Mouse (Mus musculus): ENCODE data around the gene Copz1. TPM values are rescaled to one million over a fixed set of nuclear protein-coding genes. Genes with fewer than 3 reads are reported as not detected.

Copz1 gene
- polyA plus RNA-seq, 1 experiment from 2014 or later = 195 TPM

DNA sequence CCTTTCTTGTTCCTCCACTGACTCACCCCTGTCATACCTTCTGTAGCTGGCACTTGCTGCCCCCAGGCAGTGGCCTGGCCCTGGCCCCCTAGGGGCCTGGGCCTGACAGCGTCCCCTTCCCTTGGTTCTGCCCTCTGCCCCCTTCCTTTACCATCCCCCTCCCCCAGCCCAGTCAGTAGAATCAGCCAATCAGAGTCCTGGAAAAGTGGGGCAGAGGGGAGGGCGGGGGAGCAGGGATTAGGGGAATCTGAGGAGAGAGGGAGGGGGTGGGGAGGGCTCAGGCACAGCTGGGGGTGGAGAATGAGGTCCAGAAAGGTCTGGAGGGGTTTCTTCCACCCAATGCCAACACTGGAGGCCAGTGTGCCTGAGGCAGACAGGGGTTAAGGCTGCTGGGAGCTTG is 61.7 kb downstream of the Copz1 start:
- H3K9ac ChIP-seq (replicated peaks; ENCODE audit: low read depth, low read length) = no peak overlapping the region
- peaks cover 3% of the 10 kb centered on the region; the same call in 1 of the 2 replicates for H3K27me3 ChIP-seq (ENCODE audit: control insufficient read depth, insufficient read depth, low read length)
- WGBS = 8% methylated on average over 2 of the region's 2 CpGs
- no peak overlapping the region for H3K27ac ChIP-seq (ENCODE audit: low read depth, low read length)
- no peaks in the 10 kb centered on the region for H3K36me3 ChIP-seq (ENCODE audit: control insufficient read depth, insufficient read depth, low read length)
- no peak overlapping the region for H3K4me2 ChIP-seq (ENCODE audit: low read depth, low read length)
- H3K4me3 ChIP-seq (ENCODE audit: low read depth, low read length) = no peak overlapping the region
- H3K4me1 ChIP-seq (ENCODE audit: control insufficient read depth, insufficient read depth, low read length) = 0 out of 2 replicates have a peak, but pooled peaks cover 3% of the 10 kb centered on the region
- no peaks in the 10 kb centered on the region for H3K9me3 ChIP-seq (ENCODE audit: control insufficient read depth, low read length)
- no peak for ATAC-seq (ENCODE audit: low read depth)

DNA sequence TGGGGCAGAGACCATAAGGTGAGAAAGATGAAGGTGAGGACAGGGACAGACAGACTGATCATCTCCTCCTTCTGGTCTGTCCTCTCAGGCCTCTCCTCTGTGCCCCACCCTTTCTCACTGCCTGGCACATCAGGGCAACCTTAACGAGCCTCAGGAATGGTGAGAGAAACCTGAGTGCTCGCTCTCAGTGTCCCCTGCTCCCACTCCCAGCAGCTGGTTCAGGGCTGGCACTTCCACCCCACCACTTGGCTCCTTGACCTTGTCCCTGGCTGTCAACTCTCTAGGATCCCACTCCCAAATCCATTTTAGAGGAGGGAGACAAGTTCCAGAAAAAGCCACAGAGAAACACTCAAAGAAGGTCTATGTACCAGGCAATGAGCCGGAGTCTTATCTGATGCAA is 62.5 kb downstream of the Copz1 start:
- Histone ChIP-seq H3K4me3 (ENCODE audit: low read depth, low read length) (no peak overlapping the region), H3K36me3 (ENCODE audit: control insufficient read depth, insufficient read depth, low read length) (no peaks in the 10 kb centered on the region), H3K27ac (ENCODE audit: low read depth, low read length) (no peak overlapping the region), H3K4me1 (ENCODE audit: control insufficient read depth, insufficient read depth, low read length) (peaks cover 3% of the 10 kb centered on the region; the same call in 1 of the 2 replicates), H3K27me3 (ENCODE audit: control insufficient read depth, insufficient read depth, low read length) (peaks cover 5% of the 10 kb centered on the region), H3K9ac (replicated peaks; ENCODE audit: low read depth, low read length) (0 out of 2 replicates have a peak overlapping the region, but pooled peaks have one; percentile 11), H3K4me2 (ENCODE audit: low read depth, low read length) (no peak overlapping the region), H3K9me3 (ENCODE audit: control insufficient read depth, low read length) (no peaks in the 10 kb centered on the region)
- ATAC-seq (ENCODE audit: low read depth) = no peak
- 57% methylated on average over 3 of the region's 3 CpGs for WGBS

DNA sequence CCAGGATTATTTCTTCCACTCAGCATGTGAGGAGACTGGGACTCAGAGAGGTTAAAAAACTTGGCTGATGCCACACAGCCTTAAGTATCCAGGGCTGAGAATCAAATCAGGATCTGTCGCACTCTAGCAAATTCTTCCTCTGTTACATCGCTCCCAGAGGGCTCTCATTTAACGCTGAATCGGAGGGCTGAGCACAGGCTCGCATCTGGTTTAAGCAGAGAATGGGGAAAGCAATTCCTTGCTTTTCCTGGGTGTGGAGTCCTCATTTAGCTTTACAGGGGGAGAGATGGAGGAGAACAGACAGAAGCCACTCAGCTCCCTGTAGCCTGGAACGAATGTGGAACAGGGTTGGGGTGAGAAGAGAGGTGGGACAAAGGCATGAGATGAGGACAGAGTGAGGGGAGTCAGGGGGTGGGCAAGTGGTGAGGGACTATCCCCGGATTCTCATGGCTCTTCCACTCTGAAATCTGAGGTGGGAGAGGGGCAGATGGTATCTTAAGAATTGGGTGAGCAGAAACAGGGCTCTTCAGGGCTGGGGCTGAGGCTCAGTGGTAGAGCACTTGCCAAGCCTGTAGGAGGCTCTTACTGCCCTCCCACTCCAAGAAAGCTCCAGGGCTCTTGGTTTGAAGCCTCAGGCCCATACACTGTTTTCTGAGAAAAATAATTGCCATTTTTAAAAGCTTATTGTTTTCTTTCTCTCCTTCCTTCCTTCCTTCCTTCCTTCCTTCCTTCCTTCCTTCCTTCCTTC is 63.1 kb downstream of the Copz1 start:
- Histone ChIP-seq H3K27me3 (ENCODE audit: control insufficient read depth, insufficient read depth, low read length) (peaks cover 5% of the 10 kb centered on the region), H3K9ac (replicated peaks; ENCODE audit: low read depth, low read length) (no peak overlapping the region)

DNA sequence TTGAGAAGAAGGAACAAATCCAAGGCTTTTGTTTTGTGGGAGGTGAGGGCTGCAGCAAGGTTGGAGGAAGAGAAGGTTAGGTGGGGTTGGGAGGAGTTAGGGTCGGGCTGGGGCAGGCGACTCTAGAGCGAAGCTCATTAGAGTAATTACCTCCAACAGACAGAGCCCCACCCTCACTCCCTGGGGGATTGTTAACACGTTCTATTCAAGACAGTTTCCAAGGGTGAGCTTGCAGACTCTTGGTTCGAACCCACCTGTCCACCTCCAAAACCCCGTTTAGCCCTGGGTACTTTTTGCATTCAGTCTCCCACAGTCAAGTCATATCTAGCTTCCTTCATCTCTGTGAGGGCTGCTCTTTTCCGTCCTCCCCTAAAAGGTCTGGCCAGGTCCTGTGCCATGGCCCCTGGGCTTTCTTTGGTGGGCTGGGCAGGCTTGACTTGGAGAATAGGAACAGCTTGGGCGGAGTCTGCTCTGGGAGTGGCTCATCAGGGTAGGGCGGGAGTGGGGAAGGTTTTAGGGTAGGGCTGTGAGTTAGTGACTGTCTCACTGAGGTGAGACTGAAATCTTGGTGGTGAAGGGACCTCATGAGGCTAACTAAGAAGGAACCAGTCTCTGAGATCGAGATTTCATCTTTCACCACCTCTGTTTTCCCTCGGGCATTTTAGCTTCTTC is 64.6 kb downstream of the Copz1 start:
- Histone ChIP-seq H3K36me3 (ENCODE audit: control insufficient read depth, insufficient read depth, low read length) (no peaks in the 10 kb centered on the region), H3K9ac (replicated peaks; ENCODE audit: low read depth, low read length) (no peak overlapping the region), H3K9me3 (ENCODE audit: control insufficient read depth, low read length) (no peaks in the 10 kb centered on the region), H3K4me2 (ENCODE audit: low read depth, low read length) (no peak overlapping the region), H3K4me3 (ENCODE audit: low read depth, low read length) (no peak overlapping the region), H3K27ac (ENCODE audit: low read depth, low read length) (no peak overlapping the region), H3K27me3 (ENCODE audit: control insufficient read depth, insufficient read depth, low read length) (peaks cover 5% of the 10 kb centered on the region), H3K4me1 (ENCODE audit: control insufficient read depth, insufficient read depth, low read length) (peaks cover 10% of the 10 kb centered on the region; the same call in 1 of the 2 replicates)
- ATAC-seq (ENCODE audit: low read depth) = no peak
- WGBS = 16% methylated on average over 11 of the region's 11 CpGs

More for the DNA sequence above, 63.1 kb downstream of the Copz1 start:
- H3K27ac ChIP-seq (ENCODE audit: low read depth, low read length) = no peak overlapping the region
- no peak for ATAC-seq (ENCODE audit: low read depth)
- H3K4me2 ChIP-seq (ENCODE audit: low read depth, low read length) = no peak overlapping the region
- no peaks in the 10 kb centered on the region for H3K9me3 ChIP-seq (ENCODE audit: control insufficient read depth, low read length)
- WGBS = 20% methylated on average over 7 of the region's 7 CpGs
- no peak overlapping the region for H3K4me3 ChIP-seq (ENCODE audit: low read depth, low read length)
- no peaks in the 10 kb centered on the region for H3K36me3 ChIP-seq (ENCODE audit: control insufficient read depth, insufficient read depth, low read length)
- H3K4me1 ChIP-seq (ENCODE audit: control insufficient read depth, insufficient read depth, low read length) = peaks cover 10% of the 10 kb centered on the region; the same call in 1 of the 2 replicates

DNA sequence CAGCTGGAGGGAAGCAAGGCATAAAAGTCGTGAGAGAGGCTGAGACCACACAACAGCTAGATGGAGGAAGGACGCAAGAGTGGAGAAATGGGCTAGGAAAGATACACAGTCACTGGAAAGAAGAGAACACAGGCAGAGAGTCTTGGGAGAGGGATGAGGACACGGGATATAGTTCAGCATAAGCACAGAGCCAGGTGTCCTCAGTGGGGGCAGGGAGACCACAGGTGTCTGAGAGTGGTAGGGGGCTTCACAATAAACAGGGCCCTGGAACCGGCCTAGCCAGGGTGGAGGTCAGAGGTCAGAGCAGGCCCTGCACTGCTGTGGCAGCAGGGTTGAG is 66.3 kb downstream of the Copz1 start:
- H3K4me2 ChIP-seq (ENCODE audit: low read depth, low read length) = peak overlapping the region; percentile 70
- WGBS = 42% methylated on average over 4 of the region's 4 CpGs
- H3K9ac ChIP-seq (replicated peaks; ENCODE audit: low read depth, low read length) = peak overlapping the region; percentile 57; the same call in 1 of the 2 replicates
- H3K9me3 ChIP-seq (ENCODE audit: control insufficient read depth, low read length) = no peaks in the 10 kb centered on the region
- no peaks in the 10 kb centered on the region for H3K36me3 ChIP-seq (ENCODE audit: control insufficient read depth, insufficient read depth, low read length)
- peaks cover 10% of the 10 kb centered on the region; the same call in 1 of the 2 replicates for H3K4me1 ChIP-seq (ENCODE audit: control insufficient read depth, insufficient read depth, low read length)
- H3K4me3 ChIP-seq (ENCODE audit: low read depth, low read length) = peak overlapping the region; percentile 56; the same call in 1 of the 2 replicates
- no peak; the same call in 1 of the 2 replicates for ATAC-seq (ENCODE audit: low read depth)
- peaks cover 5% of the 10 kb centered on the region for H3K27me3 ChIP-seq (ENCODE audit: control insufficient read depth, insufficient read depth, low read length)
- no peak overlapping the region for H3K27ac ChIP-seq (ENCODE audit: low read depth, low read length)

DNA sequence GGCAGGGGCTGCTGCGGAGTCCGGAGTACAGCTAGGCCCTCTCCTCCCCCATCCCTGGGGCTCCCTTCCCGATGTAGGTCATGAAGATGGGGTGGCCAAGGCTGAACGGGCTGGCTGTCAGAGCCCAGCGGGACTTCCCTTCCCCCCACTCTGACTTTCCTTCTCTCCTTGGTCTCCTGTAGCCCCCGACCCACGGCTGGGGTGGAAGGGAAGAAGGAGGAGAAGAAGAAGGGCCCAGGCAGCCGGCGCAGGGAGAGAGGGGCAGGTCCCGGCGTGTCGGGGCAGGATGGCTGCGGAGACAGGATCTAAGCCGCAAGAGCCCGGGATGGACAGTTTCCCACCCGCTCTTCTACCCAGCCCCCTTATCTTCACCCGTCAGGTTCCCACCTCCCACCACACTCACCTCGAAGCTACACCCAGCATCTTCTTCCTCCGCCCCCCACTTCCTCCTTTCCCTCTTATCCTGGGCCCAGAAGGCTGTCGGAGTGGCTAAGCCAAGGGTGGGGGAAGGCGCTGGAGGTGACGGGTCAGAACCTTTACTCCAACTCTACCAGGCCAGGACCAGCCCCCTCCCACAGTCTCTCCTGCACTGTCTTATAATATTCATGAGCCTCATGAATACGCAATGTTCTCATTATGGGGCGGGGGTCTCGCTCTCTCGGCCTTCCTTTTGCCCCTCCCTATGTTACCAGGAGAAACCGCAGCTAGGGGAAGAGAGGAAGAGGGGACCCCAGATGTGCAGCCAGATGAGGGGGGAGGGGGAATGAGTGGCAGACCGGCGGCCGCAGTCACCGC is 66.8 kb downstream of the Copz1 start:
- H3K9ac ChIP-seq (replicated peaks; ENCODE audit: low read depth, low read length) = peak overlapping the region; percentile 57

DNA sequence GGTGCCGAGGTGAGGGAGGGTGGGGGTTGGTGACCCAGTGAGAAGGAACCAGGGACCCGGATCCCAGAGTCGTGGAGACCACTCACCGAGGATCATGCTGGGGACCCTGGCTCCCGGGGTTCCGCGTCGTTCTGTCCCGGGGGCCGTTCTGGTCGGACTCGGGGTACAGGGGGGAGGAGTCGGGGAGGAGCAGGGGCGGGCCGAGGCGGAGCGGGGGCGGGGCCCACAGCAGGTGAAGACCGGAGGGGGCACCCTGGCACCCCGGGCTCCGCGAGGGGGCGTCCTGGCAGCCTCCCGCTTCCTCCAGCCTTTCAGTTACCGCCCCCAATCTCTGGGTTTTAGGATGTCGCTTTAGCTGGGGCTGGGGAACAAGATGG is 67.4 kb downstream of the Copz1 start, which contains the start of gene Zfp385a:
Gene Zfp385a (minus strand): TSS at position 133 of the 377 bp plus-strand sequence.
- no peaks in the 10 kb centered on the region for H3K36me3 ChIP-seq (ENCODE audit: control insufficient read depth, insufficient read depth, low read length)
- peak within 1 kb of the TSS; percentile 56 for H3K4me3 ChIP-seq (ENCODE audit: low read depth, low read length)
- H3K27me3 ChIP-seq (ENCODE audit: control insufficient read depth, insufficient read depth, low read length) = peaks cover 5% of the 10 kb centered on the region
- no peak within 1 kb of the TSS for H3K27ac ChIP-seq (ENCODE audit: low read depth, low read length)
- 0% methylated on average over 19 of the region's 26 CpGs for WGBS
- H3K4me2 ChIP-seq (ENCODE audit: low read depth, low read length) = peak within 1 kb of the TSS; percentile 70
- H3K4me1 ChIP-seq (ENCODE audit: control insufficient read depth, insufficient read depth, low read length) = peaks cover 7% of the 10 kb centered on the region; the same call in 1 of the 2 replicates
- peak; percentile 41 for ATAC-seq (ENCODE audit: low read depth)
- H3K9ac ChIP-seq (replicated peaks; ENCODE audit: low read depth, low read length) = peak within 1 kb of the TSS; percentile 57
- H3K9me3 ChIP-seq (ENCODE audit: control insufficient read depth, low read length) = no peaks in the 10 kb centered on the region

More for the DNA sequence above, 66.8 kb downstream of the Copz1 start:
- no peak overlapping the region for H3K27ac ChIP-seq (ENCODE audit: low read depth, low read length)
- ATAC-seq (ENCODE audit: low read depth) = peak; percentile 38
- no peaks in the 10 kb centered on the region for H3K36me3 ChIP-seq (ENCODE audit: control insufficient read depth, insufficient read depth, low read length)
- 2% methylated on average over 25 of the region's 31 CpGs for WGBS
- no peaks in the 10 kb centered on the region for H3K9me3 ChIP-seq (ENCODE audit: control insufficient read depth, low read length)
- H3K4me3 ChIP-seq (ENCODE audit: low read depth, low read length) = peak overlapping the region; percentile 56
- H3K4me1 ChIP-seq (ENCODE audit: control insufficient read depth, insufficient read depth, low read length) = peaks cover 7% of the 10 kb centered on the region; the same call in 1 of the 2 replicates
- H3K4me2 ChIP-seq (ENCODE audit: low read depth, low read length) = peak overlapping the region; percentile 70
- H3K27me3 ChIP-seq (ENCODE audit: control insufficient read depth, insufficient read depth, low read length) = peaks cover 5% of the 10 kb centered on the region

DNA sequence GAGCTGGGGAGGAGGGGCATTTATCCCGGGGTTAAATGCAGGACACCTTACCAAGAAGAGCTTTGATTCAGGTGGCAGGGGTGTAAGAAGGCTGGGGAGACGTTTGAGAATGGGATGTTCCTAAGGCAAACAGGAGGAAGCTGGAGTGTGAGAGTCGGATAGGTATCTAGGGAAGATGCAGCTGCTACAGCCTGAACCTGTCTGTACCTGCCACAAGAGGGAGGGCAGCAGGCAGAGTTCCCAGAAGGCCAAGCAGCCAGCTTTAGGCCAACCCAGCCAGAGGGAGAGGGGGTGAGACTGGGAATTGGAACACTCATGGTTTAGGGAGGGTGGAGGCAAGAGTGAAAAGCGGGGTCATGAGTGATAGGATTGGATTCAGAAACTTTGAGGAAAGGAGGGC is 68.3 kb downstream of the Copz1 start:
- Histone ChIP-seq H3K27me3 (ENCODE audit: control insufficient read depth, insufficient read depth, low read length) (peaks cover 5% of the 10 kb centered on the region), H3K4me1 (ENCODE audit: control insufficient read depth, insufficient read depth, low read length) (peaks cover 7% of the 10 kb centered on the region; the same call in 1 of the 2 replicates), H3K9ac (replicated peaks; ENCODE audit: low read depth, low read length) (no peak overlapping the region), H3K4me3 (ENCODE audit: low read depth, low read length) (no peak overlapping the region), H3K27ac (ENCODE audit: low read depth, low read length) (no peak overlapping the region), H3K9me3 (ENCODE audit: control insufficient read depth, low read length) (no peaks in the 10 kb centered on the region), H3K36me3 (ENCODE audit: control insufficient read depth, insufficient read depth, low read length) (no peaks in the 10 kb centered on the region), H3K4me2 (ENCODE audit: low read depth, low read length) (0 out of 2 replicates have a peak overlapping the region, but pooled peaks have one; percentile 70)
- no peak for ATAC-seq (ENCODE audit: low read depth)
- WGBS = 19% methylated on average over 4 of the region's 4 CpGs

All from neural tube, embryonic 14.5 days (tissue).